Mouse (Mus musculus): ENCODE data around the gene Olfr1128.
"Not testable (repeated sequence)": the region's sequence is repeated elsewhere in the genome, so short reads cannot be mapped to it uniquely, and the experiment has no call there.

The Olfr1128 gene

DNA sequence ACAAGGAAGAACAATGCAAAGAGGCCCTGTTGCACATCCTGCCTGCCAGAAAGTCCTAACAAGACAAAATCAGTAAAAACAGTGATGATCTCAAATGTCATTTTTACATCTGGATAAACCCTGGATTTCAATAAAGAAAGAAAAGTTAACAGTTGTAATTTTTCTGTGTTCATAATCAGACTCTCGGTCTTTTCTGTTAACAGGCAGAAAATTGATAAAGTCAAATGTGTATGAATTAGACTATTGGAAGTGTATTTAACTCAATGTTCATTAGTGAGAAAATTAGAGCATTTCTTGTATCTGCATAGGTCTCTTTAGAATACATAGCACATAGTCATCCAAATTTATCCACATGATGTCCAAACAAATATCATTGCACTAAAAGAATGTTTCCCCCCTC, at the start of gene Olfr1128:
Olfr1128 (minus strand) TSS at position 101 of the 400 bp plus-strand sequence.
- DNase-seq (ENCODE audit: low read depth, low spot score): no peak

DNA sequence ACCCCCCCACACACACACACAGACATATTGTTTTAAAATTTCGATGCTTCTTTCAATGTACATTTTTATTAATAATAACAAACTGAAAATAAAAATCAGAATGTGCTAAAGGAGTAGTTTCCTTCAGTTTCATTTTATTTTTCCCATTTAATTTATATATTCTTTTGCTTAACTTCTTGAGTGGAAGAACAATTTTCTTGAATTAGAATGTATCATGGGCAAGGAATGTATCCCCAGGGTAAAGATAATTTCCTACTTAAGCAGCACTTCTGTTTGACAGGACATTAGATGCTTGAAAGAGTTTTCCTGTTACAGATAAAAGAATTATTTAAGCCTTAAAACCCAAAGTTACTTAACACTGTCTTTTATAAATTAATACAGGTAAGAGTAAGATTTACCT, 28.3 kb upstream of the Olfr1128 start, which contains the start of gene Olfr1129:
Olfr1129 (plus strand) TSS at position 301 of the 400 bp plus-strand sequence.
- DNase-seq (ENCODE audit: low read depth, low spot score): not testable (repeated sequence)

DNA sequence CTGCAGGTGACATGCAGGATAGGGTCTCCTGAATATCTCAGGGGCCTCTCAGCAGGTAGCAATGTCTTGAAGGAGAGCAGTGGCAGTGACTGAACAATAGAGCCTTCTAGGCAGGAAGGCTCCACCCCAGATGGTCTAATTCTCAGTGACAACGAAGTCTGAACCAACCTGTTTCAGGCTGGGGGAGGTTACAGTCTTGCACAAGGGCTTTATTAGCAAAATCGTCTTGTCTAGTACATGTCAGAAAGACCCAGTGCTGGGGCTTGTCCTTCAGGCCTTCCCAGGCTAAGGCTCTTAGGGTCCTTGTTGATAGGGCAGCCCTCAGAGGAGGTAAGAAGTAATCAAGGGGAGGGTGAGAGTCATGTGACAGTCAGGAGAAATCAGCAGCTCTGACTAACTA, 10.5 kb downstream of the Olfr1128 start:
- DNase-seq (ENCODE audit: low read depth, low spot score): peak; percentile 87

DNA sequence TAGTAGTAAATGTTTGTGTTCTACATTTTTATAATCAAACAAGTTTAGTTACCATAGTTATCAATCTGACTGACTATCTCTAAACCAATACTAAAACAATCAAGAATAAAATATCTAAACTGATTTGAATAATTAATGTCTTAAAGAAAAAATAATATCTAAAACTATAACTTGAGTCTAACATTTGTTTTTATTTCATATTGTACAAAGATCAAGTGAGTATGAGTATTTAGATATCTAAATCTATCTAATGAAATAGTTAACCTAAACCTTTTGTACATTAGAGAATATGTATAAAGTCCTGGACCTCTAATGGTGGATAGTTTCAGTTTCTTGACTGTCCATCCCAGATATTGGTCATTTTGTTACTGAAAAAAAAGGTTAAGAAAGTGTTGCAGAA, 13.8 kb downstream of the Olfr1128 start, which contains the start of gene Olfr153:
Olfr153 (plus strand) TSS at position 301 of the 400 bp plus-strand sequence.
- DNase-seq (ENCODE audit: low read depth, low spot score): no peak

DNA sequence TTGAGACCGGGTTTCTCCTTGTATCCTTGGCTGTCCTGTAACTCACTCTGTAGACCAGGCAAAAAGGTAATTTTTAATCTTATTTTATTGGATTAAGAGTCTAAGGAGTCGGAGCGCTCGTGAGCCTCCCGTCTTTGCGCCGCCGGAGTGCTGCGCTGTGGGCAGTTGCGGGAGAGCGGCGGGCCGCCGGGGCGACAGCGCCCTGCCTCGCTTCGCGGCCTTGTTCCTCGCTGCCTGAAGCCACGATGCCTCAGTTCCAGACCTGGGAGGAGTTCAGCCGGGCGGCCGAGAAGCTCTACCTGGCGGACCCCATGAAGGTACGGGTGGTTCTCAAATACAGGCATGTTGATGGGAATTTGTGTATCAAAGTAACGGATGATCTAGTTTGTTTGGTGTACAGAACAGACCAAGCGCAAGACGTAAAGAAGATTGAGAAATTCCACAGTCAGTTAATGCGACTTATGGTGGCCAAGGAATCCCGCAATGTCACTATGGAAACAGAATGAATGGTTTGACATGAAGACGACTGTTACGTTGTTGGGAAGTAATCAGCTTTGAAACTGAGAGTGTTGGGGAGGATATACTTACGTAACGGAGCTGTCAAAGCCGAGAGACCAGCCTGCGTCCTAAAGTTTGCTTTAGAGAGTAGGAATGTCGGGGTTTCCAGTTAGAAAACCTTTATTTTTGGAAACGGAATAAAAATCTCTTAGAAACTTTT, 19.3 kb downstream of the Olfr1128 start:
- peak; percentile 74 for DNase-seq (ENCODE audit: low read depth, low spot score)

DNA sequence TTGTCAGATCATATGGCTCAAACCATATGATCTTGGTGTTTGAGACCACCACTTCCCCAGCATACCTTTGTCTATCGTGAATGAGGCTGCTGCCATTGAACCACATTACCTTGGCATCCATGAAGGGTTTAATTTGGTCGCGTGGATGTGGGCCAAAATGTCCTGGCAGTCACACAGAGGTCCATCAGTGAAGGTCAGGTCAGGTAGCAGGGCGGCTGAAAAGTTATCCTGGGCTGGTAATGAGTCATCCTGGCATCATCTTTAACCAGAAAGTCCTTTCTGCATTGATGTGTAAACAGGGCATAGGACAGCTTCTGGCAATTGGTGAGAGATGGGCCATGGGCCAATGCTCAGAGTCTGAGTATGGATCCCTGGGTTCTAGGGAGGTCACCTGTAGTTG, 24.7 kb downstream of the Olfr1128 start:
- no peak for DNase-seq (ENCODE audit: low read depth, low spot score)

DNA sequence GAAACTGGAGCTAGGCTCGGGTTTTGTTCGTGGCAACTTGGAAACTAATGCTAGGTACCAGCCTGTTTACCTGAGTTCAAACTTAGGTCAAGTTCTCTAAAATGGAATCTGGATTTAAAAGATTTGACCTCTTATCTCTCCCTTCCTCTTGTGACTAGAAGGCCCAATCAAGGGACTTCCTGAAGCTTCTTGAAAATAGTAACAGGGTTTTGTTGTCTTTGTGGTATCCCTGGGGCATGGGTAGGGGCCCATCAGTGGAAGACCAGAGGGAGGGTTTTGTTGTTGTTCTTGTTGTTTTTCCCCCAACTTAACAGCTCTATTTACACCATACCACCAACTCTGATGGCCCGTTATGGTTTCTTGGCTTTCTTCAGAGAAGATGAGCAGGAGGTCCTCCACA, 28.8 kb downstream of the Olfr1128 start:
- peak; percentile 78 for DNase-seq (ENCODE audit: low read depth, low spot score)

DNA sequence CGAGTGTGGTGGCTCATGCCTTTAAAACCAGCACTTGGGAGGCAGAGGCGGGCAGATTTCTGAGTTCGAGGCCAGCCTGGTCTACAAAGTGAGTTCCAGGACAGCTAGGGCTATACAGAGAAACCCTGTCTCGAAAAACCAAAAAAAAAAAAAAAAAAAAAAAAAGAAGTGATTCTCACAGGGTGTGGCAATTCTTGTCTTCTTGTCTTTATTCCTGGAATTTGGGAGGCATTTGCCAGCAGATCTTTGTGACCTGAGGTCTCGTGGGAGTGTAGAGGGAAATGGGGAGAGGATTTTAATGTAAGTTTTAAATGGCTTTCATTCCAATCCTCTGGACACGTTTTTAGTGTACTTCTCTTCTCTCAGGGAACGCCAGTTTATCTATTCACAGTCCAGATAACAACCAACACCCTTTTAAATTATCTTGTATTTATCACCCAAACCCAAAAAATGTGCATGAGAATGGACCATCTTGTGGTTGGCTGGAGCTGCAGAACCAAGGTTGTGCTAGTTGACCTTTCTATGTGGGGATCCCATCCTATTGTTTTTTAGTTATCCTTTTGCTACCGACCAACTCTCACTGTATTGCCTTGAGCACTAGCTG, 29.8 kb downstream of the Olfr1128 start:
- peak; percentile 92 for DNase-seq (ENCODE audit: low read depth, low spot score)

DNA sequence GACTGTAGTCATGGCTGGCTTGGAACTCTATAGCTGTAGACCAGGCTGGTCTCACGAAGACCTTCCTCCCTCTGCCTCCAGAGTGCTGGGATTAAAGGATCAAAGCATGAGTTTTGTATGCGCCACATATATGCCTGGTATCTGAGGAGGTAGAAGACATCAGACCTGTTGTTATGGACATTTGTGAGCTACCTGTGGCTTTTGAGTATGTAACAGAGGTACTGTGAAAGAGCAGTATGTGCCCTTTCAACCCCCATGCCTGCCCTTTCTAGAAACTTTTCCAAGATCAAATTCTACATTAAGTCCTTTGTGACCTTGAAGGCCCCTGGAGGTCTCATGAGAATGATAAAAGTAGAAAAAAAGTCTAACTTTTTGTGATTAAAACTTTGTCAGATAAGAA, 30.3 kb downstream of the Olfr1128 start:
- peak; percentile 72 for DNase-seq (ENCODE audit: low read depth, low spot score)

DNA sequence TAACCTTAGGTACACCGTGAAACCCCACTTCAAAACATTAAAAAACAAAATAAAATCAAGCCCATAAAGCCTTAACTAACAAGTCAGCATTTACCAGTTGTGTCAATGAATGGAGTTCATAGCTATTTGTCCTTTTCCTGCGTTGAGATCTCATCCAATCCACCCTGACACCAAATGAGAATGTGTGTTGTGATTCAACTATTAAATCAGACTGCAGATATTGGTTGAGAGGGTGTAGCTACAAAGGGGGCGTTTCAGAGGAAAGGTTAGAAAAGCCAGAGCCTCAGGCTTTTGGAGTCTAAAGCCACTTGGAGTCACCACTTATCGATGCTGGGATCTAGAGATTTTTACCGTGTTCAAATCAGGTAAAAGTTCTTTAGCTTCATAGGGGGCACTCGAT, 39.1 kb downstream of the Olfr1128 start, which contains the start of gene Pramel6:
Pramel6 (plus strand) TSS at position 301 of the 400 bp plus-strand sequence.
- no peak for DNase-seq (ENCODE audit: low read depth, low spot score)

DNA sequence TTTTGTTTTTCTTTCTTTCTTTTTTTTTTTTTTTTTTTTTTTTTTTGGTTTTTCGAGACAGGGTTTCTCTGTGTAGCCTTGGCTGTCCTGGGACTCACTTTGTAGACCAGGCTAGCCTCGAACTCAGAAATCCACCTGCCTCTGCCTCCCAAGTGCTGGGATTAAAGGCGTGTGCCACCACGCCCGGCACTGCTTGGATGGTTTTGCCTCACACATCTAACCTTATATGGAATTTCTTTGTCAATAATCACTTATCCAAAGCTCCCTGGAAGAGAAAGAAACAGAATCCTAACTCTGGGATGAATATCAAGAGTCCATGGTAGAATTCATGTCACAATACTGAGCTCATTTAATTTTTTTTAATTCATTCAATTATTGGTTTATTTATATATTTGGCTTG, 48.3 kb downstream of the Olfr1128 start, which contains the start of gene Pramel7:
Pramel7 (minus strand) TSS at position 101 of the 400 bp plus-strand sequence.
- DNase-seq (ENCODE audit: low read depth, low spot score): not testable (repeated sequence)
